Mouse (Mus musculus): ENCODE data around the gene Mctp2. TPM values are rescaled to one million over a fixed set of nuclear protein-coding genes. Genes with fewer than 3 reads are reported as not detected.

Gene Mctp2
- polyA plus RNA-seq, 1 experiment from 2014 or later: 0.79 TPM

GRCm38 (mm10) chr7:72096433-72096832, 210.0 kb downstream of the Mctp2 start:
- H3K4me3 ChIP-seq: no peak overlapping the region
- 75% methylated on average over 3 of the region's 3 CpGs for WGBS
- H3K4me1 ChIP-seq: peaks cover 10% of the 10 kb centered on the region
- no peaks in the 10 kb centered on the region for H3K9me3 ChIP-seq (replicated peaks)
- peak; percentile 45 for DNase-seq (ENCODE audit: low spot score)
- H3K27ac ChIP-seq: peak overlapping the region; percentile 76
- peaks cover 6% of the 10 kb centered on the region; the same call in 1 of the 2 replicates for H3K27me3 ChIP-seq (ENCODE audit: low read depth, poor library complexity, severe bottlenecking)
- no peaks in the 10 kb centered on the region for H3K36me3 ChIP-seq

GRCm38 (mm10) chr7:72089463-72090175, 216.8 kb downstream of the Mctp2 start:
- no peak overlapping the region for H3K4me3 ChIP-seq
- H3K27me3 ChIP-seq (ENCODE audit: low read depth, poor library complexity, severe bottlenecking): peaks cover 6% of the 10 kb centered on the region; the same call in 1 of the 2 replicates
- WGBS: 62% methylated on average over 3 of the region's 3 CpGs
- H3K27ac ChIP-seq: no peak overlapping the region
- H3K36me3 ChIP-seq: no peaks in the 10 kb centered on the region
- peaks cover 12% of the 10 kb centered on the region for H3K4me1 ChIP-seq
- DNase-seq (ENCODE audit: low spot score): no peak
- H3K9me3 ChIP-seq (replicated peaks): no peaks in the 10 kb centered on the region

- Histone ChIP-seq H3K27ac (no peak overlapping the region), H3K27me3 (ENCODE audit: low read depth, poor library complexity, severe bottlenecking) (no peaks in the 10 kb centered on the region), H3K4me3 (no peak overlapping the region), H3K4me1 (peaks cover 9% of the 10 kb centered on the region; the same call in 1 of the 2 replicates), H3K36me3 (no peaks in the 10 kb centered on the region), H3K9me3 (replicated peaks) (no peaks in the 10 kb centered on the region)
- DNase-seq (ENCODE audit: low spot score): no peak
- WGBS: 61% methylated on average over 1 of the region's 1 CpGs
These were observed 225.7 kb downstream of the Mctp2 start for GRCm38 (mm10) chr7:72080705-72081104.

GRCm38 (mm10) chr7:72078896-72079295, 227.5 kb downstream of the Mctp2 start:
- Histone ChIP-seq H3K27ac (no peak overlapping the region), H3K4me1 (peaks cover 9% of the 10 kb centered on the region; the same call in 1 of the 2 replicates), H3K36me3 (no peaks in the 10 kb centered on the region), H3K27me3 (ENCODE audit: low read depth, poor library complexity, severe bottlenecking) (no peaks in the 10 kb centered on the region), H3K4me3 (no peak overlapping the region), H3K9me3 (replicated peaks) (no peaks in the 10 kb centered on the region)
- no peak for DNase-seq (ENCODE audit: low spot score)
- 77% methylated on average over 5 of the region's 5 CpGs for WGBS

- Histone ChIP-seq H3K36me3 (no peaks in the 10 kb centered on the region), H3K27ac (no peak overlapping the region), H3K4me1 (0 out of 2 replicates have a peak, but pooled peaks cover 3% of the 10 kb centered on the region), H3K9me3 (replicated peaks) (no peaks in the 10 kb centered on the region), H3K4me3 (no peak overlapping the region), H3K27me3 (ENCODE audit: low read depth, poor library complexity, severe bottlenecking) (no peaks in the 10 kb centered on the region)
- DNase-seq (ENCODE audit: low spot score): no peak
- 91% methylated on average over 13 of the region's 13 CpGs for WGBS
These were observed 234.8 kb downstream of the Mctp2 start for GRCm38 (mm10) chr7:72071418-72072184.

GRCm38 (mm10) chr7:72068454-72068853, 238.0 kb downstream of the Mctp2 start:
- H3K27me3 ChIP-seq (ENCODE audit: low read depth, poor library complexity, severe bottlenecking): no peaks in the 10 kb centered on the region
- 0 out of 2 replicates have a peak, but pooled peaks cover 3% of the 10 kb centered on the region for H3K4me1 ChIP-seq
- H3K9me3 ChIP-seq (replicated peaks): no peaks in the 10 kb centered on the region
- no peak overlapping the region for H3K27ac ChIP-seq
- H3K4me3 ChIP-seq: no peak overlapping the region
- DNase-seq (ENCODE audit: low spot score): no peak
- WGBS: 77% methylated on average over 2 of the region's 2 CpGs
- H3K36me3 ChIP-seq: no peaks in the 10 kb centered on the region

GRCm38 (mm10) chr7:72066352-72066751, 240.1 kb downstream of the Mctp2 start:
- no peaks in the 10 kb centered on the region for H3K4me1 ChIP-seq
- DNase-seq (ENCODE audit: low spot score): no peak
- no peak overlapping the region for H3K27ac ChIP-seq
- H3K9me3 ChIP-seq (replicated peaks): no peaks in the 10 kb centered on the region
- no peaks in the 10 kb centered on the region for H3K27me3 ChIP-seq (ENCODE audit: low read depth, poor library complexity, severe bottlenecking)
- 85% methylated on average over 2 of the region's 2 CpGs for WGBS
- no peaks in the 10 kb centered on the region for H3K36me3 ChIP-seq
- no peak overlapping the region for H3K4me3 ChIP-seq

- no peaks in the 10 kb centered on the region for H3K4me1 ChIP-seq
- H3K27ac ChIP-seq: no peak overlapping the region
- DNase-seq (ENCODE audit: low spot score): no peak
- no peak overlapping the region for H3K4me3 ChIP-seq
- no peaks in the 10 kb centered on the region for H3K36me3 ChIP-seq
- 83% methylated on average over 2 of the region's 2 CpGs for WGBS
- H3K27me3 ChIP-seq (ENCODE audit: low read depth, poor library complexity, severe bottlenecking): no peaks in the 10 kb centered on the region
- H3K9me3 ChIP-seq (replicated peaks): no peaks in the 10 kb centered on the region
These were observed 254.6 kb downstream of the Mctp2 start for GRCm38 (mm10) chr7:72051759-72052158.

GRCm38 (mm10) chr7:72047588-72048585, 258.5 kb downstream of the Mctp2 start:
- no peaks in the 10 kb centered on the region for H3K27me3 ChIP-seq (ENCODE audit: low read depth, poor library complexity, severe bottlenecking)
- H3K36me3 ChIP-seq: no peaks in the 10 kb centered on the region
- DNase-seq (ENCODE audit: low spot score): no peak
- H3K4me3 ChIP-seq: no peak overlapping the region
- 80% methylated on average over 20 of the region's 20 CpGs for WGBS
- H3K27ac ChIP-seq: no peak overlapping the region
- H3K4me1 ChIP-seq: no peaks in the 10 kb centered on the region
- H3K9me3 ChIP-seq (replicated peaks): no peaks in the 10 kb centered on the region
